Mouse (Mus musculus): Measurements from ENCODE around the gene Scn10a.
A peak's percentile ranks its signal among the peaks of the same experiment; 100 is the strongest.

Scn10a gene

GRCm38 (mm10) chr9:119634216-119634843 is 84.8 kb downstream of the Scn10a start:
- no peak for DNase-seq

- DNase-seq = no peak
Measured at GRCm38 (mm10) chr9:119633475-119633874, 85.6 kb downstream of the Scn10a start.

GRCm38 (mm10) chr9:119632801-119633200 is 86.3 kb downstream of the Scn10a start:
- no peak for DNase-seq

GRCm38 (mm10) chr9:119631899-119632533 is 87.1 kb downstream of the Scn10a start:
- no peak for DNase-seq

GRCm38 (mm10) chr9:119631393-119631898 is 87.7 kb downstream of the Scn10a start:
- DNase-seq = no peak

- no peak for DNase-seq
Measured at GRCm38 (mm10) chr9:119628690-119629268, 90.3 kb downstream of the Scn10a start.

GRCm38 (mm10) chr9:119627227-119627626 is 91.9 kb downstream of the Scn10a start:
- DNase-seq = no peak

- no peak for DNase-seq
Measured at GRCm38 (mm10) chr9:119624151-119624550, 95.0 kb downstream of the Scn10a start.

GRCm38 (mm10) chr9:119614798-119615197 is 104.3 kb downstream of the Scn10a start:
- DNase-seq = no peak

- no peak for DNase-seq
Measured at GRCm38 (mm10) chr9:119610563-119611166, 108.5 kb downstream of the Scn10a start.

- no peak for DNase-seq
Measured at GRCm38 (mm10) chr9:119606906-119607305, 112.2 kb downstream of the Scn10a start.

- DNase-seq = no peak
Measured at GRCm38 (mm10) chr9:119604607-119605006, 114.5 kb downstream of the Scn10a start.

- DNase-seq = no peak
Measured at GRCm38 (mm10) chr9:119598501-119598900, 120.6 kb downstream of the Scn10a start.

- DNase-seq = no peak
Measured at GRCm38 (mm10) chr9:119597332-119597731, 121.8 kb downstream of the Scn10a start.

GRCm38 (mm10) chr9:119589592-119589991 is 129.5 kb downstream of the Scn10a start:
- no peak for DNase-seq

GRCm38 (mm10) chr9:119588763-119589449 is 130.2 kb downstream of the Scn10a start:
- DNase-seq = no peak

GRCm38 (mm10) chr9:119580668-119581067 is 138.5 kb downstream of the Scn10a start:
- peak; percentile 73 for DNase-seq

GRCm38 (mm10) chr9:119580187-119580586 is 138.9 kb downstream of the Scn10a start:
- no peak for DNase-seq

GRCm38 (mm10) chr9:119578636-119579438 is 140.3 kb downstream of the Scn10a start, which contains the start of gene Scn5a:
Gene Scn5a (minus strand): TSS chr9:119579016.
- no peak for DNase-seq

- no peak for DNase-seq
Measured at GRCm38 (mm10) chr9:119578311-119578635, 140.8 kb downstream of the Scn10a start.

- no peak for DNase-seq
Measured at GRCm38 (mm10) chr9:119576977-119577376, 142.1 kb downstream of the Scn10a start.

GRCm38 (mm10) chr9:119575732-119576131 is 143.4 kb downstream of the Scn10a start:
- no peak for DNase-seq

Measured in right cerebral cortex, postnatal 4 days (tissue).